Mouse (Mus musculus) mouse trophoblast stem cell (cell line): ENCODE results near the gene Ppt1.

Experiments
- in situ Hi-C, 2 experiments: fragments of 300-500 bp; cut with MseI, MboI; formaldehyde crosslinking; loops; 2 replicates in 1 of 2; 3 replicates in 1 of 2; pipeline ENCODE4 v1.15.1; 2025

Ppt1 gene

DNA sequence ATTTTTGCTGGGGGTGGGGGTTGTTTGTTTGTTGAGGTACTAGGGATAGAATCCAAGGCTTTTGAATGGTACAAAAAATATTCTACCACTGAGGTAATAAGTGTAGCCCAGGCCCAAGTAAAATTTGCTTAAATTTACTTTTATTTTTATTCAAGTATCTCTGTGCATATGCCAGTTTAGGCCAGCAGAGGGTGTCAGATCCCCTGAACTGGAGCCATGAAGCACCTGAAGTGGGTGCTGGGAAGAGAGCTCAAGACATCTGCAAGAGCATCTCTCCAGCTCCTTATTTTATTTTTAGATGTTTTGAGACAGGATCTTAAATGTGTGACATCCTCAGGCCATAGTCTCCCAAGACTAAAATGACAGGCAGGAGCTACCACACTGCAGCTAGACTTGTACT lies 34.0 kb downstream of the Ppt1 start:
- in situ Hi-C loops: no loop called here

DNA sequence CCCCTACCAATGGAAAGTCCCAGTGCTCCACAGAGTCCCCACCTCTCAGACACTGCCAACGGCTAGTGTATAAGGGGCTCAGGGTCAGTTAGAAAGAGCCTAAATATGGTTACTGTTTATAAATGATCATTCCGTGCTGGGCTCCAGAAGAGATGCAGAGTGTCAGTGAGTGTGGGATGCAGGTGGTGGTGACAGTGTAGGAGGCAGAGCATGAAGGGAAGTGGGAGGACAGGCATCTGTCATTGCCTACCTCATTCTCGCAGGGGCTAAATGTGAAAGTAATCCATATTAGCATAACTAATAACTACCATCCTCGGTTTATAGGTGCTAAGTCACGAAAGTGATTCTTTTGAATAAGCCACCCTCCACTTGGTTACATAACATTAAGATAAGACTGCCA lies 34.7 kb downstream of the Ppt1 start:
- in situ Hi-C loops: no loop called here

DNA sequence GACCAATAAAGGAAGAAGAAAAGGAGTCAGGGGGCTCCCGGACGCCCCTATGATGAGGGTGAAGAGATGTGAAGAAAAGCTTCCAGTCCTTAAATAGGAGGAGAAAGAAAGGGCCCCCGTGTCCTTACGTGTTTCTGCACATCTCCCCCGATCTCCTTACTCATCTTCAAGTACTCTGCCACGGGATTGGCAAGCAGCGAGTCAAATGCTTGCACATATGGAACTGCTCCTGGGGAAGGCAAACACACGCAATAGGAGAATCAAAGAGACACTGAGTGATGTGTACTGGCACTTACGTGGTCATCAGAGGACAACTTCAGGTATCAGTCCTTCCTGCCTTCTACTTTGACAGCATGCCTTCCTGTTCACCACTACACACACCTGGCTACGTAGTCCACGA lies 35.2 kb downstream of the Ppt1 start:
- in situ Hi-C loops: no loop called here

DNA sequence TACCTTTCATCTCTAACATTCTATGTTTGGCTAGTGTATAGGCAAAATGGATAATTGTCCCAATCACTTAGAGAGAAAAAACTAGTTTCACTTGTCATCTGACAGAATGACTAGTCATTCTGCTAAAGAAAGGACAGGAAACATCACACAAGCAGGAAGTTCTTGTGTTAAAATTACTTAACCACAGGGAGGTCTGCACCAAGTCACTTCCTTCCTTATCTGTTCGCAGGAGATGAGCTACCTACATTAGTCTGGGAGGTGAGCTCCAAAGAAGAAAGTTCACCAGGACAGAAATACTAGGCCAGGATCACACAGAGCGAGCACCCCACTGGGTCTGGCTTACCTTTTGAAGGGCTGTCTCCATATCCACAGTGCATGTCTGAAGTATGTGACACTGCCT lies 35.9 kb downstream of the Ppt1 start:
- in situ Hi-C loops: no loop called here

DNA sequence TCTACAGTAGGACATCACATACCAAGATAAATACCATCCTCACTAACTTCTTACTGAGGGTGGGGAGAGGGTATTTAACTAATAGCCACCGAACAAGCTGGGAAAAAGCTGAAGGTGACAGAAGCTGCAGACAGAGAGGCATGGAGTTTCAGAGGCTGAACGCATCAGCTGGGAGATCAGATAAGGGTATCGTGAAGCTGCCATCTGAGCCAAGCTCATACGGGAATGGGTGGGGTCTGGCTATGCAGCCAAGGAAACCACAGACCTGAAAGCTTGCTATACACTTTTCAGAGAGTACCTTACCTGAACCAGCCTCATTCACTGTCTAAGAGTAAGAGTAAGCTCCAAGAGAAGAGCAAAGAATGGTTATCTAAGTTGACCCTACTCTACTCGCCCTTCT lies 37.0 kb downstream of the Ppt1 start:
- in situ Hi-C loops: no loop called here

DNA sequence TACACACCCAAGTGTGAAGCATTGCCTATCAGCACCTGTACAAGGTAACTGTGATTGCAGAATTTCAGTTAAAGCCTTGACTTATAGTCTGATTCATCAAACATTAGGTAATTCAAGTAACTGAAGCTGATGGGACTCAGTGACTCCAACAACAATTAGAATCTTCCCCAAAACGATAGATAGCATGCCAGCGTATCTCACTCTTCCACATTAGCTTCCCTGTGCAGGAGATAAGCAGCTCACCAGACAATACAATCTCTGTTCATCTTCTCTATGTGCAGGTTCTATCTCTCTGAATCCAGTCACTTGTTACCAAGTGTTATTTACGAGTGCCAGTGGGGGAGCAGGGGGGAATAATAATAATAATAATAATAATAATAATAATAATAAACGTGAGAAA lies 37.5 kb downstream of the Ppt1 start:
- in situ Hi-C loops: no loop called here

DNA sequence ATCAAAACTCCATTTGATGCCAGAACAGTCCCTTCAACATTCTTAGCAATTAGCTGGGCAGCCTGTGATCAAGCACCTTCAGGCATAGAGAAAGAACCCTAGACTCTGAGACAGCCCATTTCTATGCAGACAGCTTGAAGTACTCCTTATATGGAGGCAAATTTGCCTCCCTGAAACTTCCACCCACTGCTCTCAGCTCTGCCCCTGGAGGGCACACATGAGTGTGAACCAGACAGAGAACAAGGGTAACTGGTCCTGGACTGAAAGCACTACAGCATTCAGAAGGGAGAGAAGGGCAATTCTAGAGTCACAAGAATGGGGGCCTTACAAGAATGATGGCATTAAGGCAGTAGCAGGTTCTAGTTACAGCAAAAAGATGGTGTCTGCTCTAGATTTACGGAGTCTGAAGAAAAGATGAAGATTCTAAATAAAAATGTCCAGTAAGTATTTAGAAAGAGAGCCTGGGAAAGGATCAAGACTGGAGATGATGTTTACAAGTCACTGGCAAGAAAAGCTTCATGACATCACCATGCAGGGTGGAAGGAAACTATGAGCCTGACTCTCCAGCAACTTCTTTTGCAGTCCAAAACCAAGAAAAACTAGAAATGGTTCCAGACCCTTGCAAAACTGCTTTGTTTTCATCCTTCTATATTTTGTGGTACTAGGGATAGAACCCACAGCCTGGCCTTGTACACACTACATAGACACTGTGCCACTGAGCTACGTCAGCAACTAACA lies 42.5 kb downstream of the Ppt1 start:
- in situ Hi-C loops: no loop called here

DNA sequence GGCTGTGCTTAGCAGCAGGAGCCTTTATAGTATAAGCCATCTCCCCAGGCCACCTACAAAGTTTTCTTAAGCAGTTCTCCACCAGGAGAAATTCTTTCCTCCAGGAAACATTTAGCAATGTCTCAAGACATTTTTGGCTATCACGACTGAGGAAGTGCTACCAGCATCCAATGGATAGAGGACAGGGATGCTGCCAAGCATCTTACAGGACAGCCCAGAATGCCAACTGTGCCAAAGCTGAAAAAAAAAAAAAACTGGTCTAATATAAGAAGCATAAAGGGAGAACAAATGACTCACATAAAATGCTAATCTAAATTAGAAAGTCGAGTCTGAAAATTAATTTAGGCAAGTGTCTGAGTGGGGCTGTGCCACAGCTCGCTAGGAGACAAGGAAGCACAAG lies 46.5 kb downstream of the Ppt1 start:
- in situ Hi-C loops: no loop called here

DNA sequence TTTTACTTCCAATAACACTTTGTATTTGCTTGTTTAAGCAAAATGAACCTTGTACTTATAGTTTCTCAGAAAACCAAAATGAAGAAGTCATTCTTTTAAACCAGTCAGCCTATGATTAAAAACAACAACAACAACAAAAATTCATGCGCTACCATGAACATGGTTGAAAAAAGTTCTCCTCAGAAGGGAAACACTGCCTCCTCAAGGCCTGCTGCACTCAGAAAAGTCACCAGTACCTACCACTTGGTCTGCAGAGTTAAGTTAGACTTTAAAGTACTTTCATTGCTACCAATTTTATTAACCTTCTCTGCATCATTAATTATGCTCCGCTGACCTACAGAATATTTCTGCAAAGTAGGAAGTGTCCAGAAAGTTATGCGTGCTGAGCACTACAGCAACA lies 47.3 kb downstream of the Ppt1 start:
- in situ Hi-C loops: no loop called here

DNA sequence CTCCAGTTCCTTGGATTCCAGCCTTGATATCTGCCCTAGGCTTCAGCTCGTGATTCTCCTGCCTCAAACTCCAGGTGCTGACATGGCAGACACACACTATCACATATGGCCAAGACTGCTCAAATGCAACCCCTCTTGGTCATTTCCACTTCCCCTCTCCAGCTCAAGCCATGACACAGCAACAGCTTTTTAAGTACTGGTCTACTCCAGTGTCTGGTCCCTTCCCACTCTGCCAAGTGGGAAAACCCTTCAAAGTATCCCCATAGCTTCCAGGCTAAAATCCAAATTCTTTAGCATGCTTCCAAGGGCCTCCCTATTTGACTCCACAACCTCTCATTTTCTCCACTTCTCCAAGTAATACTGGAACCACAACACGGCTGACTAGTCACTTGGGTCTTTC lies 48.0 kb downstream of the Ppt1 start:
- in situ Hi-C loops: no loop called here

DNA sequence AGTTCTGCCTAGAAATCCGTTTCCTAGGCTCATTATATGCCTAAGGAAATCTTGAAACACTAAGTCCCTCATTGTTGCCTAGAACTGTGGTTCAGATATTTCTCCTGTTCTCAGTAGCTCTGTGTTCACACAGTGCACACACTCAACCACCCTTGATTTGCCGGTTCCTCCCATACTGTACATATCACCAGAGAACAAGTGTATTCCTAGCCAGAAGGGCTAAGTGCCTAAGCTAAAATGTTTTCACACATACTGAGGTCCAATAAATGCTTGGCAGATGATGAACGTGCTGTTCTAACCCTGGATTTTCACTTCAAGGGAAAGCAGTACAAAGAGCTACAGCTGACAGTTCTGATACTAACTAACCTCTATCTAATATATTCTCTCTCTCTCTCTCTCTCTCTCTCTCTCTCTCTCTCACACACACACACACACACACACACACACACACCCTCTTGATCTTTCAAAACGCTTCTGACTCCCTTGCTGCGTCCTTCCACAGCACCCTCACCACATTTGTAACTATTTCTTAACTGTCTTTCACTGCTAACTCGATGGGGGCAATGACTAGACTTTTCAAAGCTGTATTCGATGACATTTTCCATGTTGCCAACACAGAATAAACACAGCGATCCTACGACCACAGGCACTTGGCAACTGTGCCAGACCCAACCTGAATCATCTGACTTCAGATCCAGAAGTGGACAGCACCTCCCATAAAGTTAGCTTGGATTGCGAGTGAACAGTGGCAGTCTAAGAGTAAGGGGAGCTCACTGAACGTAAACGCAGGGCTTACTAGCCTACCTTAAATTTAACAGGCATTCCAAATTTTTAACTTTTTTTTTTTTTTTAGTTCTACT lies 48.7 kb downstream of the Ppt1 start:
- in situ Hi-C loops: no loop called here

DNA sequence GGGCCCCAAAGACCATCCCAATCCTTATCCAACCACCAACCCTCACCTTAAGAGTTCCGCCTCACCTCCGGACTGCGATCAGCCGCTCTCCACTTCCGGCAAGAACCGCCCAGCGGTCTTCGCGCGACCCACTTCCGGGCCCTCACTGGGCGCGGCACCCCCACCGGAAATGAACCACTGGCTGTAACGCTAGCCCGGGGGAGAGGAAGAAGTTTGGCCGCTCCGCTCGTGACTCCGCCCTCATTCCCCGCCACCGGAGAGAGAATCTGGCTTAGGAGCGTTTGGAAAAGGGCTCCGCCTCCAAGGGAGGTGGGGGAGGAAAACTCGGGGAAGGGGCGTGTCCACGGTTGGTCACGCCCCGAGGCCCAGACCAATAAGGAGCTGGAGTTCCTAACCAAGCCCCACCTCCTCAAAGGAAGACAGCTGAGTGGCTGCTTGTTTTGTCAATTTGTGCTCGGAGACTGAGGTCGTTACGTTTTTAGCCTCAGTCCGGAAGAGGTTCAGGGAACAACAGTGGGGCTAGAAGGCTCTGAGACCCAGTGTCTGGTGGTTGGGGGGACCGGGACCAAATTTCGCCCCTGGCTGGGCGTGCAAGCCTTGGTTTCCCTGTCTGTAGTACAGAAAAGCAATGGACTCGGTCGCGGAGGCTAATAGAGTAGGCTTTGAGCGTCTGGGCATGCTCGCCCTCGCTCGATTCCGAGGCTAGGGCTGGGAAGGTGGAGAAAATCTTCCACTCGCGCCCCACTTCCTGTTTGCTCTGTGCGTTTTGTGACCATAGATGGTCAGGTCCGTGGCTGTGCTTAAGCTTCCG lies 49.9 kb downstream of the Ppt1 start, which contains the start of gene Cap1:
Gene Cap1 (minus strand): TSS at position 289 of the 811 bp plus-strand sequence.
- in situ Hi-C loops: no loop called here

DNA sequence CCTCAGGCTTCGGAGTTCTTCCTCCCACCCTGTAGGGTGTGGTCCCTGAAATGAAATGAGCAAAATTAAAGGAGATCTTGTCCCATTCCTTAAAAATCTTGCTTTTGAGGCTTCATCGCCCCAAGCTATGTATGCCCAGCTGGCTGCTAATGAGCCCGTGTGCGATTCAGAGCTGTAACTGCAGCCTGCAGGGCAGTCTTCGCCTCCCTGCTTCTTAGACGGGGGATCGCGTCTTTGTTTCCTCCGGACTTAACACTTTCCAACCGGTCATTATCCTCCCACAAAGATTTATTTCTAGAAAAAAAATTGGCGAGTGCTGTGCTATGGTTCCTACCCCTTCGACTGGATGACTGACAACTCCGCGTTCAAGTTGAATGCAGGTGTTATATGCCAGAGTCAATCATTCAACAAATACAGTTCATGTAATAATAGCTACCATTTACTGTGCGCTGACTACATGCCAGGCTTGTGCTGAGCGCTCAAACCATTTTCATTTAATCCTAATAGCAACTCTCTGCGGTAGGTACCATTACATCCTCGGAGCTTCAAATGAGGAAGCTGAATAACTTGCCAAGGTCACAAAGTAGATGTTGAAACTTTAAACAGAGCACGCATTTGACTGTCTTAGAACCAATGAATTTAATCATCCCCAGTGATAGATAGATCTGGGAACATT lies 50.7 kb downstream of the Ppt1 start:
- in situ Hi-C loops: no loop called here

DNA sequence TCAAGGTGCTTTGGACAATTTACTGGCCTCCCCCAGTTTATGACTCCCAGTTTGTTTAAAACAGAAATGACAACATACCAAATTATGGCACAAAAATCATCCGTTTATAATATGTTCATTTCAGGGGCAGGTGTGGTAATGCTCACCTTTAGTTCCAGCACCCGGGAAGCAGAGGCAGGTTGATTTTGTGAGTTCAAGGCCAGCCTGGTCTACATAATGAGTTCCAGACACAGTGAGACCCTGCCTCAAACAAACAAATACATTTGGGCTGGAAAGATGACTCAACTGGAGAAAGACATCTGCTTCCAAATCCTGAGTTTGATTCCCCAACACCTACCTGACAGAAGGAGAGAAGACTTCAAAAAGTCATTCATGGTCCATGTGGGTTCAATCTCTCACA lies 51.3 kb downstream of the Ppt1 start:
- in situ Hi-C loops: no loop called here

DNA sequence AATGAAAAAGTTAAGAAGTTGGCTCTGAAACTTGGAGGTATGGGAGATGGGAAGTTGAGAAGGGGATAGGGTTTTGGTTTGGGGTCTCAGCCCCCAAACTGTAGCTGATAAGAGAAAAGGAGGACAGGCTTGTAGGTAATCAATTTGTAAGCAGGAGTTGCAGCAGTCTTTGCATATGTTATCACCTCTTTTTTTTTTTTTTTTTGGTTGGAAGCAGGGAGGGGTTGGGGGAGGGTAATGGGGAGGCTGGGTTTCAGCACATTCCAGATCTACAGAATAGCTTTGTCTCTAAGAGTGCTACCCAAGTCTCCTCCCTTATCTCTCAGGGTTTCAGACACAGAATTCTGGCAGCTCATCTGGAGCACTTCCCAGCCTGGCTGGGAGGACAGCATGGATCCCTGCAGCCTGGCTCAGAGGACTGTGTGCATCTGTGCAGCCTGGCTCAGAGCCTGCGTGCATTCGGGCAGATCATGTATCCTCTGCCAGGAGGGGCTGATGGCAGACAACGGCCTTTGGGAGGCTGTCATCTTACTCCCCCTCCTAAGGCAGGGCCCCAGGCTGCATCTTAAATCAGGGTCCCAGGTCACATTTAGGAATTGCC lies 54.9 kb downstream of the Ppt1 start:
- in situ Hi-C loops: no loop called here

DNA sequence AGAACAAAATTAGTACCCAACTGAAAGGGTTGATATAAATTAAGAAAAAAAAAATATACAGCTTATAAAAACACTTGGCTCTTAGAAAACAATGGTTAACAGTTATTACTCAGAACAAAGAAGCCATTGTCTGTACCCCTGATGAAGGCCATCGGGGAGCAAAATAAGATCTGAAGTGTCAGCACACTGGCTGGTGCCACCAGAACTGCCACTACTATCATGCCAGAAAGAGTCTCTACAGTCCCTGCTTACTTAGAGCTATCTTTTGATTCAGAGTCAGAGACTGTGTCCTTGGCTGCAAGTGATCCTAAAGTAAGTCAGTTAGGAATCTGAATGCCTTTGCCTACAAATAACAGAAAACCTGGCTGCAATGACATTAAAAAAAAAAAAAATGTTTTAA lies 55.6 kb downstream of the Ppt1 start:
- in situ Hi-C loops: no loop called here

DNA sequence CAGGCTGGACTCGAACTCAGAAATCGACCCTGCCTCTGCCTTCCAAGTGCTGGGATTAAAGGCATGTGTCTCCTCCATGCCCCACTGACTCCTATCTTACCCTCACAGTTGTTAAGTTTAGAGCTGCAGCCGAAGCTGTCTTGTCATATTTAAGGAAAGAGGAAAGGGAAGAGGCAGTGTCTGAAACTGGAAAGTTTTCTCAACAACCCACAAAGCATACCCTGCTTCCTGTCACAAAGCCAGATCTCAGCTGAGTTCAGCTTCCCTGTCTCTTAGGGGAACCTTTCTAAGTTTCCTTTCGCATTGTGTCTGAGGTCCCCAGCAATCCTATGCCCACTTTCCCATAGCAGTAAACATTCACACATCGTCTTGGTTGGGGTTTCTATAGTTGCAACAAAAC lies 56.1 kb downstream of the Ppt1 start:
- in situ Hi-C loops: no loop called here

DNA sequence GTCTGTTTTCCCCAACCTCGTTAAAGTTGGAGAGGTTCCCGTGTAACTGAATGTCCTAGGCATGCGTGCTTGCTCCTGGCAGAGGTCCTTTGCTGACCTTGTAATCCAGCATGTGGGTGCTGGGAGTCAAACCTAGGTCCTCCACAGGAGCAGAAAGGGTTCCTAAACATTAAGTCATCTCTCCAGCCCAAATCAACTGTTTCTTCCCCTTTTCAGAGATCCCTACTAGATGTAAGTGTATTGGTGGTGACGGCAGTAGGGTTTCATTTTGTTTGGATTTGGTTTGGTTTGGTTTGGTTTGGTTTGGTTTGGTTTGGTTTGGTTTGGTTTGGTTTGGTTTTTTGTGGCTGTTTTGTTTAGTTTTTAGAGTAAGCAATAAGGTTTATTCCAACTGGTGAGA lies 61.7 kb downstream of the Ppt1 start:
- in situ Hi-C loops: no loop called here

DNA sequence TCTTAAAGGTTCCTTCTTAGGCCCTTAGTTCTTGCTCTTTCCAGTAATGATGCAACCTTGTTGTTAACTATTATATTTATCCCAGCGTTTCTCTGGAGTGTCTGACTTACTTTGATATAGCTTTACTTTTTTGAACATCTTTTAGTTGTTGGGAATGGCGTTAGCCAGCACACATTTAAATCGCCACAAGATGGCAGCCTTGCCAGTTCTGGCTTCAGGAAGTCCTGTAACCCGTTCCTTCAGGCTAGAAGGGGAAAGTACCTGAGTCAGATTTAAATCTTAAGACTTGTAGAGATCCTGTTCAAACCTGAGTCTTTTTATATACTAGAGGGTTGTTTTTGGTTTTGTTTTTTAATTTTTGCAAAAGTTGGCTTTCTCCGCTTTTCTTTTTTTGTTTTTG lies 62.3 kb downstream of the Ppt1 start:
- in situ Hi-C loops: no loop called here

DNA sequence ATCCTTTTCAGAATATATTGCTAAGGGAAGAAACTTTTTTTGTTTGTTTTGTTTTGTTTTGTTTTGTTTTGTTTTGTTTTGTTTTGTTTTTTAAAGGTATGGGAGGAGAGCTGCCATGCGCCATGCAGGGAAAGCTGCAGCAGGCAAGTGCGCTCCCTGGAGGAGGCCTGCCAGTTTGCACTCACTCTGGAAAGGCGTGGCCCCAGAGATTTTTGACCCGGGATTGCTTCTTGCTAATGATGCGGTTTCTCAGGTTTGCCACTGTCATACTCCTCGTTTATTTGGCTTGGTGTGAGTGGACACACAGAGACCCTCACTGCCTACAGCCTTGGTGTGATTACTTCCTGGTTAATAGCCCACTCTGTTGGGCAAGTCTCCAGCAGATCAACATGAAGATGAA lies 66.1 kb downstream of the Ppt1 start:
- in situ Hi-C loops: no loop called here

DNA sequence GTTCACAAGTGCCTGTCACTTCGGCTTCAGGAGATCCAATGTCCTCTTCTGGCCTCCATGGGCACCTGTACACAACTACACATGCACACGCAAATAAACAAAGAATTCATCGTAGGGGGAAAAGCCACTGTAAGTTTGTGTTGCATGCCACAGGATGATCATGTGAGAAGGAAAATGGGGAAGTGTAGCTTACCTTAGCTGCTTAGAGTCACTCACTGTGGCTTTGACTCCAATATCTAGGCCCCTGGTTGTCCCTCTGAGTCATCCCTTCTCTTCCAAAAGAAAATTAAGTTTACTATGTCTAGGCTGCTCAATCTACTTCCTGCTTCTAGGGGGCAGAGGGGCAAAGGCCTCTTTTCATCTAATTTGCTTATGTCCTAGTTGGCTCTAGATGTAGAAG lies 67.7 kb downstream of the Ppt1 start:
- in situ Hi-C loops: no loop called here
